Mouse (Mus musculus) Patski (cell line): ENCODE results near the gene Hoxa11. TPM values are rescaled to one million over a fixed set of nuclear protein-coding genes. Genes with fewer than 3 reads are reported as not detected.

Experiments
- ATAC-seq: fragments of 100-300 bp; one replicate; pipeline ENCODE4 v1.8.0; 2021
- CTCF ChIA-PET: fragments of 350-600 bp; sonication (Branson Sonifier 250); formaldehyde crosslinking; loops from one replicate; lab custom pipeline; 2022; ENCODE audit warnings: inconsistent platforms; lab: Charles Lee
- POLR2A ChIA-PET: fragments of 350-600 bp; sonication (Branson Sonifier 250); formaldehyde crosslinking; loops from one replicate; lab custom pipeline; 2022; ENCODE audit warnings: antibody characterized with exemption, inconsistent platforms; lab: Charles Lee
- DNase-seq: peaks from one replicate; pipeline ENCODE4 v3.0.0-alpha.2; 2011; ENCODE audit warnings: low read depth, low spot score
- H3K27me3 ChIP-seq: fragments of 371-371 bp; one replicate; pipeline ENCODE4 v1.5.1; 2021
- CTCF ChIP-seq: fragments of 100-300 bp; IDR thresholded peaks from one replicate; pipeline ENCODE4 v1.5.1; 2021
- in situ Hi-C: fragments of 300-500 bp; cut with MboI; formaldehyde crosslinking; loops from 3 replicates; pipeline ENCODE4 v1.11.1; 2018; ENCODE audit warnings: low pct_unique_long_range_greater_than_20kb, mixed read lengths
- polyA plus RNA-seq: library from polyadenylated mRNA; unstranded; gene quantifications from one replicate; pipeline ENCODE4 v1.2.3, GENCODE M21; 2021

The Hoxa11 gene
- polyA plus RNA-seq, 1 experiment from 2014 or later = 19.3 TPM

- no peak for TF ChIP-seq CTCF
- DNase-seq (no peak), ATAC-seq (no peak)
- in situ Hi-C loops = loop anchor here (25.0 kb wide), 1 partner anchor 1248 kb away; no protein-coding TSS in a partner anchor
- CTCF ChIA-PET = interaction anchor here (0.9 to 2.3 kb wide), 4 partner anchors 10 to 60 kb away, joined by 3 to 11 read pairs (median 4); partner anchors contain the start of genes Gm28308, Hoxa11 and Hoxa3
- H3K27me3 ChIP-seq = no peaks in the 10 kb centered on the region
- POLR2A ChIA-PET = interaction anchor here (21.2 to 37.4 kb wide), 3 partner anchors 4 to 58 kb away, joined by 378 to 778 read pairs (median 778); partner anchors contain the start of genes 5730596B20Rik, Gm28308, Hoxa10 and Hoxa11
These were observed 10.3 kb downstream of the Hoxa11 start for GRCm38 (mm10) chr6:52235267-52235666.

DNA sequence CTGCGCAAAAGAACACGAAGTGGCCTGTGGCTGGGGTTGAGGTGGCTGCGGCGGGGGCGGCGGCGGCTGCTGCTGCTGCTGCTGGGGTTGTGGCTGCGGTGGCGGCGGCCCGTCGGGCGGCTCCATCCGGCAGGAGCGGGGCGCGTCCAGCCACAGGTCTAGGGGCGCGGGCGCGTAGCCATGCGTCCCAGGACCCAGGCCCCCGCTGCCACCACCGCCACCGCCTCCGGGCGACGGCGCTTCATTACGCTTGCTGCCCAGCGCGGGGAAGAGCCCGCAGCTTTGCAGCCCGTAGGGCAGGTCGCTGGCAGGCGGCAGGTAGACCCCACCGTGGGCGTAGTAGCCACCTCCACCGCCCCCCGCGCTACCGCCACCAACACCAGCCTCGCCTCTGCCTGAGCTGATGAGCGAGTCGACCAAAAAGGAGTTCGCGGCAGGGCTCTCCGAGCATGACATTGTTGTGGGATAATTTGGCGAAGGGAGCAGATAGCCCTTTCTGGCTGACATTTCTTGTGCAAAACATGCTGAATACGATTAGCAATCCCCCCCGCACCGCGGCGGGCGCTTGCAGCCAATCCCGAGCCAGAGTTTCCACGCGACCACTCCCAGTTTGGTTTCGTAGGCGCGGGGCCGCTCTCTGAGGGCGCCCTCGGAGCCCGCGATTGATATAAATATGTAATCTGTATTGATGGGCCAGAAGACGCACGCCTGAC lies 11.0 kb downstream of the Hoxa11 start:
- DNase-seq = no peak
- no peak for TF ChIP-seq CTCF
- POLR2A ChIA-PET = interaction anchor here (1.9 to 37.4 kb wide), 4 partner anchors 4 to 73 kb away, joined by 8 to 778 read pairs (median 578); partner anchors contain the start of genes 5730596B20Rik, Gm28308, Hoxa10 and Hoxa11
- in situ Hi-C loops = loop anchor here (25.0 kb wide), 1 partner anchor 1247 kb away; no protein-coding TSS in a partner anchor
- peak; percentile 10 for ATAC-seq
- H3K27me3 ChIP-seq = no peaks in the 10 kb centered on the region
- CTCF ChIA-PET = interaction anchor here (0.9 to 1.6 kb wide), 4 partner anchors 11 to 233 kb away, joined by 3 to 4 read pairs (median 3); partner anchors contain the start of gene Hoxa7

GRCm38 (mm10) chr6:52233546-52234427 lies 11.8 kb downstream of the Hoxa11 start:
- in situ Hi-C loops = loop anchor here (25.0 kb wide), 1 partner anchor 1246 kb away; no protein-coding TSS in a partner anchor
- no peak for TF ChIP-seq CTCF
- CTCF ChIA-PET = interaction anchor here (0.6 to 1.6 kb wide), 5 partner anchors 10 to 232 kb away, joined by 3 to 8 read pairs (median 4); partner anchors contain the start of gene Hoxa7
- ATAC-seq (no peak), DNase-seq (peak; percentile 31)
- POLR2A ChIA-PET = interaction anchor here (1.9 to 37.4 kb wide), 4 partner anchors 5 to 73 kb away, joined by 8 to 778 read pairs (median 578); partner anchors contain the start of genes 5730596B20Rik, Gm28308, Hoxa10 and Hoxa11
- H3K27me3 ChIP-seq = no peaks in the 10 kb centered on the region

DNA sequence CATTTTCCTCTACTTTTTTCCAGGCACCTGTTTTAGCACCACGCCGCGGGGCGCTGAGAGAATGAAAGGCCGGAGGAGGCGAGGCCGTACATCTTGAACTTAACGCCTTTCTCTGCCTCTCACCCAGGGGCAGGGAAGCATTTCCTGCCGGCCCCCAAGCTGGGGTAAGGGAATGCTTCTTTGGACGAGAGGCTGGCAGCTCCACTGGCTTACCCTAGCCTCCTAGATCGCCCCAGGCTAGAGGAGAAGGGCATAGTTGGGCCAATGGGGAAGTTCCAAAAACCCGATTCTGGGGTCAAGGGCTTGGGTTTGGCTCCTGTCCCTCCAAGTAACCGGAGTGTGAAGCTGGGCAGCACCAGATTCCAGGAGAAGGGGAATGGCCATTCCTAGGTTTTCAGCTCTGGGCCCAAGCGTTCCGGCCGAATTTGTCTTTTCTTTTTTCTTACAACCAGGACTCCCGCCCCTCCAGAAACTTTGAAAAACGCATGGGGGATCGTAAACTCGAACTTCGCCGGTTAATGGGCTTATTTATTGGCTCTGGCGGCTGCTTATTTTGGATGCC lies 12.5 kb downstream of the Hoxa11 start:
- POLR2A ChIA-PET = interaction anchor here (0.6 to 37.4 kb wide), 6 partner anchors 6 to 610 kb away, joined by 4 to 778 read pairs (median 193); partner anchors contain the start of genes 5730596B20Rik, Gm28308, Hoxa10 and Hoxa11
- no peaks in the 10 kb centered on the region for H3K27me3 ChIP-seq
- no peak for TF ChIP-seq CTCF
- DNase-seq (peak; percentile 17), ATAC-seq (no peak)
- in situ Hi-C loops = loop anchor here (25.0 kb wide), 1 partner anchor 1246 kb away; no protein-coding TSS in a partner anchor
- CTCF ChIA-PET = interaction anchor here (0.6 to 1.6 kb wide), 5 partner anchors 9 to 231 kb away, joined by 3 to 8 read pairs (median 4); partner anchors contain the start of gene Hoxa7

DNA sequence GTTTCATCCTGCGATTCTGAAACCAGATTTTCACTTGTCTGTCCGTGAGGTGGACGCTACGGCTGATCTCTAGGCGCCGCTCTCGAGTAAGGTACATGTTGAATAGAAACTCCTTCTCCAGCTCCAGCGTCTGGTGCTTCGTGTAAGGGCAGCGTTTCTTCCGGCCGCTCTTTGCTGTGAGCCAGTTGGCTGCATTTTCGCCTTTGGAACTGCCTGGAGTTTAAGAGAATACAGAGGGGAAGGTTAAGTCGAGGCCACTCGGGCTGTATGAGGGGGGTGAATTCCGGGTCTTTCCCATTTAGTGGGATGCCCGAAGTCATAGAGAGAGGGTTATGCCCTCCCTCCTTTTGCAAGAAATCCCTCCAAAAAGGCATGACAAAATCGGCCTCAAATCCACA lies 13.0 kb downstream of the Hoxa11 start:
- TF ChIP-seq CTCF = no peak
- peak; percentile 20 for DNase-seq
- in situ Hi-C loops = loop anchor here (25.0 kb wide), 1 partner anchor 1245 kb away; no protein-coding TSS in a partner anchor
- POLR2A ChIA-PET = interaction anchor here (0.6 to 37.4 kb wide), 6 partner anchors 6 to 611 kb away, joined by 4 to 778 read pairs (median 193); partner anchors contain the start of genes 5730596B20Rik, Gm28308, Hoxa10 and Hoxa11
- H3K27me3 ChIP-seq = no peaks in the 10 kb centered on the region
- no peak for ATAC-seq
- CTCF ChIA-PET = interaction anchor here (1.0 to 4.3 kb wide), 5 partner anchors 9 to 14 kb away, joined by 4 to 23 read pairs (median 6); partner anchors contain the start of gene Hoxa7

- TF ChIP-seq CTCF = no peak
- ChIA-PET CTCF (interaction anchor here (1.4 to 4.3 kb wide), 6 partner anchors 7 to 17 kb away, joined by 4 to 23 read pairs (median 6); partner anchors contain the start of genes Hoxa10 and Hoxa11), POLR2A (interaction anchor here (0.6 to 37.4 kb wide), 6 partner anchors 7 to 848 kb away, joined by 4 to 778 read pairs (median 191); partner anchors contain the start of genes 5730596B20Rik, Gm28308, Hoxa10 and Hoxa11)
- H3K27me3 ChIP-seq = no peaks in the 10 kb centered on the region
- in situ Hi-C loops = loop anchor here (25.0 kb wide), 1 partner anchor 1245 kb away; no protein-coding TSS in a partner anchor
- DNase-seq = peak; percentile 25
- ATAC-seq = no peak
These were observed 13.6 kb downstream of the Hoxa11 start for GRCm38 (mm10) chr6:52231885-52232567.

DNA sequence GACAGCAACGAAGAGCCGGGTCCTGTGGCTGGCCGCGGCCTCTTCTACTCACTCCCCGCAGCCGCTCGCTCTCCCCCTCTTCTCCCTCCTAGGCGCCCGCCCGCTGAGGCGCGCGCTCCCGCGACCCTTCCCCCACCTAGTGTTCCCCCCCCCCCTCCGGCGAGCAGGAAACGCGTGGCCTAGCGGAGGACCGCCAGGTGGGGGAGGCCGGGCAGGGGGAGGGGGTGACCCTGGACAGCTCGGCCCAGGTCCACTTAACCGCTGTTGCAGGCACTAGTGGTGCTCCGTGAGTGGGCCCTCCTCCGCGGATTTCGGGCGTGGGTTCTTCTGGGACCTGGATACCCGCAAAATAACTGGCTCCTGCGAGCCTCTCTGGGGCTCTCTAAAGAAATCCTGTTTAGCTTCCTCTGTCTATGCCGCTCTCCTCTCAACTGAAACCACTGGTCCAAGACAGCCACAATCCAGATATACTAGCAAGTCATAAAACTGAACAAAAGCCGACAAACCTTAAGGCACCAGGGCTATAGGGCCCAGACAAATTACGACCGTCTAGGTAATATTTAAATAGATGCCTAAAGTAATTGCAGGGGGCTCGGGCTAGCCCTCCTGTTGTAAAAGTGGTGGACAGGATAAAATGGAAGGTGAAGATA lies 15.0 kb downstream of the Hoxa11 start, which contains the start of gene Hoxa9:
TSS of gene Hoxa9 (minus strand) at position 574 of the 650 bp plus-strand sequence.
- ChIA-PET POLR2A (interaction anchor here (21.2 to 37.4 kb wide), 3 partner anchors 8 to 53 kb away, joined by 378 to 778 read pairs (median 778); partner anchors contain the start of genes 5730596B20Rik, Gm28308, Hoxa10 and Hoxa11), CTCF (interaction anchor here (0.7 to 4.3 kb wide), 8 partner anchors 9 to 53 kb away, joined by 3 to 23 read pairs (median 4); partner anchors contain the start of genes 5730596B20Rik, Hoxa10, Hoxa11 and Hoxa7)
- no peak for ATAC-seq
- H3K27me3 ChIP-seq = no peaks in the 10 kb centered on the region
- no peak for TF ChIP-seq CTCF
- peak; percentile 63 for DNase-seq
- in situ Hi-C loops = loop anchor here (25.0 kb wide), 1 partner anchor 1243 kb away; no protein-coding TSS in a partner anchor
